Mouse (Mus musculus): Measurements from ENCODE around the gene Ces1f.

GRCm38 (mm10) chr8:93315557-93315956 lies 36.0 kb upstream of the Ces1f start:
- TF ChIP-seq POLR2A (IDR thresholded peaks at IDR 0.05; ENCODE audit: borderline replicate concordance, control insufficient read depth, low read depth, low read length) (no peak), CTCF (IDR thresholded peaks at IDR 0.05; ENCODE audit: control insufficient read depth, insufficient read depth, low read length) (no peak)

Measured in bone marrow, adult 2 months (tissue).